Mouse (Mus musculus): ENCODE data around the gene Csf2ra.
A peak's percentile ranks its signal among the peaks of the same experiment; 100 is the strongest.
"Not testable (repeated sequence)": the region's sequence is repeated elsewhere in the genome, so short reads cannot be mapped to it uniquely, and the experiment has no call there.

Csf2ra gene

DNA sequence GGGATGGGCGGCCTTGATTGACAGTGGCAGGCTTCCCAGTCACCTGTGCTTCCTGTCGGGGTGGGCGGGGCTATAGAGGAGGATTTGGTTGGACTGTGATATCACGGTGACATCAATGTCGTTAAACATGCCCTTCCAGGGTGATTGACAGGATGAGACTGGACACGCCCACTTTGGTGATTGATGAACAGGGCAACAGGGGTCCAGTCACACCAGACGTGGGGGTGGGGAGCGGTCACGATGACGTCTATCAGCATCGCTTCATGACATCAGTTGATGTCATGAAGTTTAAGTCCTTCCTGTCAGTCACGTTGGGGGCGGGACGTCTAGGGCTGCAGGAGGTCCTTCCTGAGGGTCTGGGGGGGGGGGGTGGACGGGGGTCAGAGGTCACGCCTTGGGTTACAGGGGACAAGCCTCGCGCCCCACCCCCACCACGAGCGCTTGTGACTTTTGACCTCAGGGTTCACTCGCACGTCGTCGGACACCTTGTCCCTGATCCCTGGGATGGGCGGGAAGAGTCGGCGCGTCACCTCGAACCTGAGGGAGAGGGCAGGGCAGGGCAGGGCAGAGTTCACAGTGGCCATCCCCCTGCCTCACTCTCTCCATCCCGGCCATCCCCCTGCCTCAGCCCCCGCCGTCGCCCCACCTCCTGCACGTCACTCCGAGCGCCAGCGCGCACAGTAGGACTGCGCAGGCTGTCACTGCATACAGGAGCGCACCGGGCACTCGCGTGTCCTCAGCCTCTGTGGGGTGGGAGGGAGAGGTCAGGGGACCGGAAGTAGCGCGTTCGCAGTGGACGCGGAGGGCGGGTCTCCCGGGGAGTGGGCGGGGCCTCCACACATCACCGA is 3.3 kb downstream of the Csf2ra start:
- DNase-seq: peak in 1 of 2 experiments; percentile 4

DNA sequence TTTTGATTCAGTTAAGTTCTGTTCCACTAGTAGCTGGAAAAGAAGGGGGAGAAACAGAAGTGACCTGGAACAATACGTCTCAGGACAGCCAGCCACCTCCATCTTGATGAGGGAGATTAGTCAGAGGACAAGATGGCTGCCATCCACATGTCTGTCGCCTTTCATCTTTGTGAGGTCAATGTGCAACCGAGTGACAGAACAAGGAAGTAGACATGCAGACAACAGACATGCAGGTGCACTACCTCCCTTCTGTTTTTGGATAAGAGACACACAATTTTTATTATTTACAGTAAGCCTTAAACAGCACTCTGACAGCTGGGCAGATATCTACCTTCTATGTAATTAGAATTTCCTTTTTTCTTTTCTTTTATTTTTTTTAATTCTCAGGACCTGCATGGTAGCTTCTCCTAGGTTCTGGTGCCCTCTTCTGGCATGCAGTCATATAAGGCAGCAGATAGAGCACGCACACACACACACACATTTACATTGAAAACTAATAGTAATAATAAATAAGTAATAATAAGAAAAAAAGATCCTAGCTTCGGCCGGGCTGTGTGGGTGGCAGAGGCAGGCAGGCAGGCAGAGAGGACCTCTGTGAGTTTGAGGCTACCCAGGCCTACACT is 4.4 kb downstream of the Csf2ra start:
- DNase-seq: peak in 1 of 2 experiments; percentile 27

DNA sequence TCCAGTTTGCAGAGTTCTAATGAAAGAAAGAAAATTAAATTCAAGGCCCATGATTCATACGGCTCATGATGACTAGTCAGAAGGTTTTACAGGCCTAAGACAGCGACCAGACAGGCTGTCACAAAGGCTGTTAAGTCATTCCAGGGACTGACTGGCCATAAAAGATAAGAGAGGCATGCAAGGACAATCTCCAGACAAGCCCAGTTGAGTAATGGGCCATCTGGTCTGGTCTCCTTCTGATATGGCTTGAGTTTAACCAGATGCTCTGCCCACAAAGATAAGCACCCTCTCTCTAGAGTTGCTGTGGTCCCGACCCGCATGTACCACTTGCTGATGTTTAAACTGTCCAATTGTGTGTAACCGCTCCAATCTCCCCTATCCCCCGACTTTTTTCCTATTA is 20.7 kb downstream of the Csf2ra start:
- DNase-seq: not testable (repeated sequence)

DNA sequence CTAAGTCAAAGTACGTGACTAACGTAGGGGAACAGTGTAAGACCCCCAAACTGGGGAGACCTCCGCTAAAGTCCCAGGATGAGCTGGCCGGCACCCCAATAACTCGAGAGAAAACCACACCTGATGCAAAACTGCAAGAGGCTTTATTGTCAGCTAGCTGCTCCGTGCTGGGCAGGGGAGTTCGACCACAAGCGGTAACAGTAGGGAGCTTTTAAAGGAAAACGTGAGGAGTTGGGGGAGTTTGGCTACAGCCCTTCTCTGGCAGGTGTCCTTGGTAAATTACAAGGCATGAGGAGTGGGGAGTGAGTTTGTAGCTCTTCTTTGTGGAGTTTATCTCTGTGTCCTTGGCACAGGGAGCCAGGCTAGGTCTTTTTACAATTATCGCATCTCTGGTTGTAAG is 28.4 kb downstream of the Csf2ra start:
- peak; percentile 1 to 50 for DNase-seq

- peak; percentile 87 to 95 for DNase-seq
Observed at GRCm38 (mm10) chr19:61199316-61199715, 28.9 kb downstream of the Csf2ra start.

- DNase-seq: not testable (repeated sequence)
Observed at GRCm38 (mm10) chr19:61183590-61183989, 44.6 kb downstream of the Csf2ra start, which contains the start of gene Gm6020. Gene Gm6020, plus strand, starts transcription at chr19:61183890.

DNA sequence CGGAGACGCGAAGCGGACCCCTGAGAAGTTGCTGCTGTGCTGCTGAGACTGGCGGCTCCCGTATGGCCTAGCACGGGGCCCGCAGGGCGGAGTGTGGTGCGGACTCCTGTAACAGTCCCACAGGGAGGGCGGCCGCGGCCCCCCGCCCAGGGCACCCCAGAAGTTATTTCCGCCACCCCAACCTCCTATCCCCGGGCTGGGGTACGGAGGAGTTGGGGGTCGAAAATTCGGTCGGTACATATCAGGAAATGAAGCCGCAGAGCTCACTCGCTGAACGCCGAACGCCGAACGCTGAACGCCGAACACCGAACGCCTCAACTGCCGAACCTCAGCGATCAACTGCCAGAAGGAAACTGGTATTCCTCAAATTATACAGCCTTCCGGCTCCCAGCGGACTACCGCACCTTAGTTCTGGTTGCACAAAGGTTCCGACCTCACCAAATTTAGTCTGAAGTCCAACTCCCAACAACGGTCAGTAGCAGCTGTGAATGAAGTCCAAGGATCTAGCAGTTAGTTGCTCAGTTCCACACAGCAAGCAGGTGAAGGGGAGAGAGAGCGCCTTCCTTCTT is 52.4 kb downstream of the Csf2ra start, which contains the start of gene Gm7102:
TSS of gene Gm7102 (minus strand) at position 554 of the 569 bp plus-strand sequence.
- DNase-seq: peak in 1 of 2 experiments; percentile 15
